Mouse (Mus musculus): ENCODE measurements around the gene Ccdc57.
"Not testable (repeated sequence)": the region's sequence is repeated elsewhere in the genome, so short reads cannot be mapped to it uniquely, and the experiment has no call there.

Gene Ccdc57

DNA sequence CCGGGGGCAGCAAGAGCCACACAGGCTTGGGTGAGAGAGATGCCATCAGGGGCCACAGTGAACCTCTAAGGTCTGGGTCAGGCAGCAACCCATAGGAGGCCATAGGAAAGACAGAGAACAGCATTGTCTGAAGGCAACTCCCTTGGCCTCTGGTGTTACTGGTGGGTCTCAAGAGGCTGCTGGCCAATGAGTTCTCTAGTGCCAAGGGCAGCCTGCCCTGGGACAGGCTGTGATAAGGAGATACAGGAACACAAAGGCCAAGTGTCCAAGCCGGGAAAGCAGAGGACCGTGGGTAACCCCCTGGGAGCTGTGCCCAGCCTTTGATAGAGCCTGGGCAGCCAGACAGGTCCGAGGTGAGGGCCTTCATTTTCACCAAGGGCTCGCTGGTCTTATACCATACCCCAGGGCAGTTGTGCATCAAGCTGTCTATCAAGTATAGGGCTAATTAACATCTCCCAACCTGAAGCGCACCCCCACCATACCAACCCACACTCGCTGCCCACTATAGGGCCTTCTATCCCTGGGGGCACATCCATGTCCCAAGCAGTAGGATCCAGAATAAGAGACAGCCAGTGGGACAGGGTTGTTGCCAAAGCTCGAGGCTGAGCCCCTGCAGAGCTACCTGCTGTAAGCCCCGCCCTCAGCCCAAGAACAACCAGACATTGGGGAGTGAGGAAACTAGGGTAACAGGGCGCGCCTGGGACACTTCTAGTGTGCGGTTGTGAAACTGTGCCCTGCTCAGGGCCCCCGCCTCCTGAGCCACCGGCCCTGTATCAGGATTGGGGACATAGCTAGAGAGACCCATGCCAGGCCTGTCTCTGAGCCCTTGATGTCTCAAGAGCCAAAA, 111.4 kb downstream of the Ccdc57 start:
- peak; percentile 74 for DNase-seq (ENCODE audit: low spot score)

DNA sequence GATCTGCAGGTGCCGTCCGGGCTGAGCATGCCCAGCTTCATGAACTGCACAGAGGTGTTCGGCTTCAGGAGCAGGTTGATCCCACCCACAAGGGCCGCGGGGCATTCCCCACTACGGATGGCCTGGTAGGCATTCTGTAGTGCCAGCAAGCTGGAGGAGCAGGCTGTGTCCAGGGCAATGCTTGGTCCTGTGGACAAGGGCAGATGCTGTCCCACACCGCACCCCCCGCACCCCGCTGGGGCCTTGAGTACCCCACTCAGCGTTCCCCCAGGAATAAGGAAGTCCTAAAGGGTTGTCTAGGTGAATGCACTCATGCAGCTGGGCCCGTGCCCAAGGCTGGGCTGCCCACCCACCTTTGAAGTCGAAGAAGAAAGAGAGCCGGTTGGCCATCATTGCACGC, 112.1 kb downstream of the Ccdc57 start:
- DNase-seq (ENCODE audit: low spot score), result no peak

- DNase-seq (ENCODE audit: low spot score), result no peak
Measured at GRCm38 (mm10) chr11:120819556-120819955, 113.1 kb downstream of the Ccdc57 start.

GRCm38 (mm10) chr11:120818251-120818650, 114.4 kb downstream of the Ccdc57 start:
- no peak for DNase-seq (ENCODE audit: low spot score)

- no peak for DNase-seq (ENCODE audit: low spot score)
Measured at GRCm38 (mm10) chr11:120817358-120817757, 115.3 kb downstream of the Ccdc57 start.

- DNase-seq (ENCODE audit: low spot score), result no peak
Measured at GRCm38 (mm10) chr11:120812068-120812467, 120.6 kb downstream of the Ccdc57 start.

DNA sequence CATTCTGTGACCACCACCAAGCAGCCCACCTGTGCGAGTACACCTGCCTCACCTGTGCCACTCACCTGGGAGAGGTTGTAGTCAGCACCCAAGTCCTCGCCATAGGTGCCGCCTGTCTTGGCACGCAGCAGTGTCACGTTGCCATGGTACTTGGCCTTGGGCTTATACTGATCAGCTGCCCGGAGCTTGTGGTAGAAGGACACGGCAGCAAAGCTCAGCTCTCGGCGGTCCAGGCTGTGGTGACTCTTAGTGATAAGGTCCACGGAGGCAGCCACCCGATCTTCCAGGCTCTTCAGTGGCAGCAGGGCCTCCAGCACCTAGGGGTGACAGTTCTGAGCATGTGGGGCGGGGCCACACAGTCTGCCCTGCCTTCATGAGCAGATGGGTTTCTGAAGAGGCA, 124.7 kb downstream of the Ccdc57 start:
- no peak for DNase-seq (ENCODE audit: low spot score)

- DNase-seq (ENCODE audit: low spot score), result no peak
Measured at GRCm38 (mm10) chr11:120805375-120806298, 127.0 kb downstream of the Ccdc57 start.

GRCm38 (mm10) chr11:120804769-120805168, 127.9 kb downstream of the Ccdc57 start:
- no peak for DNase-seq (ENCODE audit: low spot score)

GRCm38 (mm10) chr11:120804274-120804673, 128.4 kb downstream of the Ccdc57 start:
- DNase-seq (ENCODE audit: low spot score), result no peak

- peak; percentile 95 for DNase-seq (ENCODE audit: low spot score)
Measured at GRCm38 (mm10) chr11:120800061-120800904, 132.4 kb downstream of the Ccdc57 start.

DNA sequence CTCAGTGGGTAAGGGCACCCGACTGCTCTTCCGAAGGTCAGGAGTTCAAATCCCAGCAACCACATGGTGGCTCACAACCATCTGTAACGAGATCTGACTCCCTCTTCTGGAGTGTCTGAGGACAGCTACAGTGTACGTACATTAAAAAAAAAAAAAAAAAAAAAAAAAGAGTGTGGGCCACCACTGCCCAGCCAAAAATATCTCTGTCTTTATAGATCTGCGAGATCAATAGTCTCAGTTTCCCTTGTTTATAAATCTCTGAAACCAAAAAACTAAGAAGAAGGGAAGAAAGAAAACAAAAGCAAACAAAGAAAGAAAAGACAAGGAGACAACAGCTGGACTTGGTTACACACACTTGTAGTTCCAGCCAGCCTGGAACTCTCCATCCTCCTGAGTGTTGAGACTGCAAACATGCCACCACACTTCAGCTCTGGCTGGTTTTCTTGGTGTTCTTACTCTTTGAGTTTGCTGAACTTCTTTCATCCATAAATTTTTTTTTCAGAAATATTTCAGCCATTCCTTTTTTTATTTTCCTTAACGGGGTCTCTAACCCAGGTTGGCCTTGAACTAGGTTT, 133.3 kb downstream of the Ccdc57 start:
- no peak for DNase-seq (ENCODE audit: low spot score)

- no peak for DNase-seq (ENCODE audit: low spot score)
Measured at GRCm38 (mm10) chr11:120798244-120798643, 134.4 kb downstream of the Ccdc57 start.

- no peak for DNase-seq (ENCODE audit: low spot score)
Measured at GRCm38 (mm10) chr11:120796614-120796946, 136.1 kb downstream of the Ccdc57 start.

DNA sequence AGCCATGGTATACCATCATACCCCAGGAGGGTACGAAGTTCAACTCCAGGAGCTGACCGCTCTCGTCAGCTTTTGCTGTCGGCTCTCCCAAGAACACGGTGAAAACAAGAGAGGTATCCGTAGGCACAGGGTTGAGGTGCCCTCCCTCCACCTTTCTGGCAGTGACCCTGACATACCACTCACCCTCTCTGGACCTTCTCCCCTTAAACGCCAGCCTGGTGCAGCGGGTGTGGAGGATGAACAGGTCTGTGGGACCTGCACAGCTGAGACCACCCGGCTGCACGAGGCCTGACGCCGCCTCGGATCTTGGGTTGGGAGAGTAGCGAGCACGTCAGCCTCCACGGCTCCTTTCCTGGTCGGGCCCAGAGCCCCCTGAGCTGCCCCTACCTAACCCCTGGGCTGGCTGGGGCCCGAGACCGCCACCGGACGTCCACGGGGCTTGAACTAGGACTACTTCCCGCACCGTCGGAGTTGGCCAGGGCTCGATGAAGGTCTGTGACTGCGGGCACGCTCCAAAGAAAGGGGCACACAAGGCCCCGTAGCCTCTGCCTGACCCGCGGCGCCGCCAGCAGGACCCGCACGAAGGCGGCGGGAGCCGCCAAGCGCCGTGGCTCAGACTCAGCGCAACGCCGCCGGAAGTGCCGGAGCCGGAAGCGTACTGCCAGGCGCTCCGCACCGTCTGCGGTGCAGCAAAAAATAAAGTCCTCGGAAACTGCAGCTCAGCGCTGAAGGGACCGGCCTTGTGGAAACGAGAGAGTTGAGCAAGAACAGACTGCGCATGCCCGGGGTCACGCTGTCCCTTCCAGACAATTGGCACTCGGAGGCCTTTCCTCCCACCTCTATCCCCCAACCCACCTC, 136.7 kb downstream of the Ccdc57 start, which contains the start of gene Dus1l:
Dus1l (minus strand) TSS at position 648 of the 858 bp plus-strand sequence.
- peak; percentile 97 for DNase-seq (ENCODE audit: low spot score)

DNA sequence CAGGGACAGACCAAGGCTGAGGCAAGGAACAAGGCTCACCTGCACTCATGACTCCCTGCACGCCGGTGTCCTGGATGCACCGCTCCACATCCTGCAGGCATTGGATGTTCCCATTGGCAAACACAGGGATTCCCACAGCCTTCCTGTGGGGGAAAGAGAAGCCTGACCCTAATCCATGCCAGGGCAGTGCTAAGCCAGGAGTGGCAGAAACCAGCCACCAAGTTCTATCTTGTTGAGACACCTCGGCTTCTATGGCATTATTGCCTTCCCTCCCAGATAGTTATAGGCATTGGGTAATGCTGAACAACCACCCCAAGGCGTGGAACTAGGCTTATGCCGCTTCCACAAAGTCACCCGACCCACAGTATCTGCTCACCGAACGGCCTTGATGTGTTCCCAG, 140.0 kb downstream of the Ccdc57 start:
- no peak for DNase-seq (ENCODE audit: low spot score)

- no peak for DNase-seq (ENCODE audit: low spot score)
Measured at GRCm38 (mm10) chr11:120789810-120790209, 142.9 kb downstream of the Ccdc57 start.

DNA sequence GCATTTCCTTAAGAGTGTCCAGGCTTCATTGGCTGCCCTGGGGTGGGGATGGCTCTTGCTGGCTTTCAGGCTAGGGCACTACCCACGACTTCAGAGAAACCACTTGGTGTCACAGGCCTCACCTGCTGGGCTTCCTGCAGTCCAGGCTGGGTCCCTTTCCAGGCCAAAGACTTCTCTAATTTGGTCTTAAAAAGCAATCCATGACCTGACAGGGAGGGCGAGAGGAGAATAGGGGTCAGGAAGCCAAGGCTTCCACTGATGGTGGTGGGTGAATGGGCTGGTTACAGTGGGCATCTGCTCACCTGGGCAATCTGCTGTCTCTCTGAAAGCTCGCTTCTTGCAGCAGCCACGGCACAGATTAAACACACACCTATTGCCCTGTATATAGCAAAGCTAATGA, 143.3 kb downstream of the Ccdc57 start:
- no peak for DNase-seq (ENCODE audit: low spot score)

GRCm38 (mm10) chr11:120788460-120788859, 144.2 kb downstream of the Ccdc57 start:
- not testable (repeated sequence) for DNase-seq (ENCODE audit: low spot score)

DNA sequence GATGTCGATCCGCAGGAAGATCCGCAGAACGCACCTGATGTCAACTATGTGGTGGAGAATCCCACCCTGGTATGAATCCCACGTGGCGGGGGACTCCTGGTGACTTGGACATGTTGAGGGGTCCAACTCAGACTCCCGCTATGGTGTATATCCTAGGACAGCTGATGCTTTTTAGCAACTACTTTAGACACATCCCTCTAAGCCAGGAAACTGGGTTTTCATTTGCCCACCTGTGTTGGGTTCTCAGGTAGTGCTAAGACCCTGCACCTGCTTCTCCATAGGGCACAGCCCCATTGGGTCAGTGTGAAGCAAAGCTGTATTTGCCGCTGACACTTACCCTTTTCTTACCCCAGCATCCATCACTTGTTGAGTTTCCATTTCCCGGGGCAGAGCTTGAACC, 147.5 kb downstream of the Ccdc57 start:
- no peak for DNase-seq (ENCODE audit: low spot score)

All from testis, postnatal 10 days (tissue).